ENCODE assay signal across 32 mouse cellular contexts in the genomic region with DNA sequence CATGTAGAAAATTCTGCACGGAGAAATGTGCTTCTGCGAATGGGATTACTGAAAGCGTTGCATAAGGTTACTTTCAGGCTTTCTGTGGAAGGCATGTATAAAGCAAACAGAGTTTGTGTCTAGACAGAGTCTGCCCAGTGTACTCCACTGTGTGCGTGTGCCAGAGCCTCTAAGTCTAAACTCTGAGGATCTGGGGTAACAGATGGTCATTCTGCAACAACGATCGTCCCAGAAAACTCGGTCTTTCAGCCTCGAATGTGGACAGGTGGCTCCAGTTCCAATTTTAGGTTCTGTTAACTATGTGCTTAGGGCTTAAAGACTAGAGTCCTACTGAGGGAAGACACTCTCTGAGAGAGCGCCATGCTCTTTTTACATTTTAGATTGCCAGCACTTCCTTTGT. TPM values are rescaled to one million over a fixed set of nuclear protein-coding genes. Genes with fewer than 3 reads are reported as not detected.
DNase-seq lines count a peak whose midpoint lies in the region; ATAC-seq and TF ChIP-seq lines count a peak whose summit lies in the region.
"Had no signal": no experiment of that assay in that cellular context is flagged by ENCODE, and none has a peak within 500 bp of the region (broad histone marks: within the 10 kb centered on the region; RNA-seq: fewer than 3 reads in every experiment).

No protein-coding gene starts in this region.

- no peak overlapping the region for H3K9ac ChIP-seq in intestine, embryonic 15.5 days
- H3K9ac ChIP-seq: embryonic facial prominence, embryonic 15.5 days; forebrain, embryonic 15.5 days; hindbrain, embryonic 14.5 days; liver, embryonic 15.5 days; lung, embryonic 15.5 days had no signal

- peak; percentile 8 to 40 for DNase-seq in frontal cortex, adult 2 months (ENCODE audit: extremely low spot score in 1 of 2, low spot score in 1 of 2)
- DNase-seq in frontal cortex, postnatal 14 days (ENCODE audit: low spot score in 2 of 2): no peak
- peak; percentile 10 to 25 for DNase-seq in left cerebral cortex, postnatal 36 days (ENCODE audit: low spot score in 2 of 2)
- DNase-seq in left cerebral cortex, adult 2 months (ENCODE audit: extremely low spot score in 1 of 2, low spot score in 2 of 2): no peak
- DNase-seq in brain, embryonic 14.5 days (ENCODE audit: low read depth): peak; percentile 3
- peak; percentile 64 for DNase-seq in telencephalon, adult 2 months (ENCODE audit: low read depth, low spot score)
- DNase-seq: adrenal gland, postnatal 36 days; B cell, adult 2 months; cerebellum, adult 8-10 months; gastrocnemius, postnatal 10 days; heart, postnatal 4 days; kidney, adult 9 months; kidney, postnatal 14 days; liver; midbrain, embryonic 14.5 days had no signal

- H3K9me3 ChIP-seq in intestine, embryonic 15.5 days: no peaks in the 10 kb centered on the region
- H3K9me3 ChIP-seq: embryonic facial prominence, embryonic 15.5 days; forebrain, embryonic 15.5 days; G1E; heart, embryonic 10.5 days; limb, embryonic 10.5 days; liver, embryonic 15.5 days; lung, embryonic 15.5 days; megakaryocyte, embryonic 14.5 days had no signal

- TF ChIP-seq POLR2A in brain, embryonic 14.5 days (IDR thresholded peaks at IDR 0.05; ENCODE audit: borderline replicate concordance, extremely low read depth, insufficient read depth, insufficient read length, poor library complexity, severe bottlenecking): no peak

- no peaks in the 10 kb centered on the region for H3K4me1 ChIP-seq in intestine, embryonic 15.5 days (replicated peaks)
- H3K4me1 ChIP-seq: embryonic facial prominence, embryonic 15.5 days; forebrain, embryonic 15.5 days; limb, embryonic 10.5 days; lung, embryonic 15.5 days; megakaryocyte, embryonic 14.5 days had no signal

- no peaks in the 10 kb centered on the region for H3K27me3 ChIP-seq in intestine, embryonic 15.5 days (replicated peaks)
- H3K27me3 ChIP-seq: CH12.LX; embryonic facial prominence, embryonic 15.5 days; forebrain, embryonic 15.5 days; liver, embryonic 15.5 days; lung, embryonic 15.5 days; megakaryocyte, embryonic 14.5 days; Patski had no signal

- no peak overlapping the region for H3K4me3 ChIP-seq in left cerebral cortex, adult 2 months
- no peak overlapping the region for H3K4me3 ChIP-seq in intestine, embryonic 15.5 days (replicated peaks)
- H3K4me3 ChIP-seq: embryonic facial prominence, embryonic 15.5 days; forebrain, embryonic 15.5 days; heart, embryonic 10.5 days; limb, embryonic 10.5 days; liver, embryonic 15.5 days; lung, embryonic 15.5 days; megakaryocyte, embryonic 14.5 days had no signal

- intact Hi-C loops in left cerebral cortex, postnatal 36 days (cut with DNase I): no loop called here
- intact Hi-C loops in left cerebral cortex, adult 2 months (cut with DNase I): no loop called here

- H3K4me2 ChIP-seq in intestine, embryonic 15.5 days (replicated peaks): no peak overlapping the region
- H3K4me2 ChIP-seq: embryonic facial prominence, embryonic 15.5 days; forebrain, embryonic 15.5 days; hindbrain, embryonic 14.5 days; liver, embryonic 15.5 days; lung, embryonic 15.5 days had no signal

- 94% methylated on average over 9 of the region's 9 CpGs for WGBS in intestine, embryonic 15.5 days

- ATAC-seq in intestine, embryonic 15.5 days: no peak
- ATAC-seq: forebrain, embryonic 15.5 days; inflammation-experienced regulatory T-cells, adult 6 months; Patski had no signal

- TF ChIP-seq CTCF in left cerebral cortex, adult 2 months (IDR thresholded peaks at IDR 0.05): no peak
- no peak for TF ChIP-seq CTCF in brain, embryonic 14.5 days (IDR thresholded peaks at IDR 0.05; ENCODE audit: borderline replicate concordance, extremely low read depth, insufficient read depth, insufficient read length)

- H3K27ac ChIP-seq in left cerebral cortex, adult 2 months: no peak overlapping the region
- no peak overlapping the region for H3K27ac ChIP-seq in intestine, embryonic 15.5 days
- H3K27ac ChIP-seq: embryonic facial prominence, embryonic 15.5 days; forebrain, embryonic 15.5 days; heart, embryonic 10.5 days; hindbrain, embryonic 14.5 days; limb, embryonic 10.5 days; liver, embryonic 15.5 days; lung, embryonic 15.5 days had no signal

- H3K36me3 ChIP-seq in intestine, embryonic 15.5 days: peaks cover 14% of the 10 kb centered on the region; the same call in 1 of the 2 replicates

RNA-seq across cellular contexts. Expression of gene Dhx29, which starts 18.1 kb away (rescaled TPM):
- polyA plus RNA-seq in frontal cortex, adult 2 months (2012; rRNA removed): 10.9 and 11.1 TPM in 2 replicates
- total RNA-seq in left cerebral cortex, postnatal 36 days (2021): 10 to 100 TPM; 19.1 to 21.0 TPM
- total RNA-seq in left cerebral cortex, adult 2 months (2021): 10 to 100 TPM; 19.1 to 22.0 TPM
- 13.7 and 18.9 TPM in 2 replicates for polyA plus RNA-seq in brain, embryonic 14.5 days (2012; rRNA removed)
- 18.0 and 21.5 TPM in 2 replicates for polyA plus RNA-seq in intestine, embryonic 15.5 days (2015; fragmentation: Nextera tagmentation; extraction: Ambion mirVana)

RNA-seq across cellular contexts. Expression of gene Mtrex, which starts 18.1 kb away (rescaled TPM):
- polyA plus RNA-seq in frontal cortex, adult 2 months (2012; rRNA removed): 41.4 and 42.7 TPM in 2 replicates
- total RNA-seq in left cerebral cortex, postnatal 36 days (2021): 10 to 100 TPM; 39.3 to 45.5 TPM
- 10 to 100 TPM; 46.0 to 47.3 TPM for total RNA-seq in left cerebral cortex, adult 2 months (2021)
- polyA plus RNA-seq in brain, embryonic 14.5 days (2012; rRNA removed): 47.8 and 56.2 TPM in 2 replicates
- polyA plus RNA-seq in intestine, embryonic 15.5 days (2015; fragmentation: Nextera tagmentation; extraction: Ambion mirVana): 54.2 and 60.4 TPM in 2 replicates

RNA-seq across cellular contexts. Expression of gene Ccno, which starts 42.3 kb away (rescaled TPM):
- 2.6 and 2.9 TPM in 2 replicates for polyA plus RNA-seq in frontal cortex, adult 2 months (2012; rRNA removed)
- 1 to 10 TPM; 1.7 to 1.8 TPM for total RNA-seq in left cerebral cortex, postnatal 36 days (2021)
- total RNA-seq in left cerebral cortex, adult 2 months (2021): 1 to 10 TPM; 1.5 to 2.0 TPM
- 3.0 and 3.8 TPM in 2 replicates for polyA plus RNA-seq in brain, embryonic 14.5 days (2012; rRNA removed)
- polyA plus RNA-seq in intestine, embryonic 15.5 days (2015; fragmentation: Nextera tagmentation; extraction: Ambion mirVana): 0.27 and 0.34 TPM in 2 replicates
- total RNA-seq: common myeloid progenitor, adult 5-6 weeks had no signal
- polyA plus RNA-seq: G1E; inflammation-experienced regulatory T-cells, adult 6 months; limb, embryonic 10.5 days had no signal

RNA-seq across cellular contexts. Expression of gene Mcidas, which starts 48.3 kb away (rescaled TPM):
- polyA plus RNA-seq in frontal cortex, adult 2 months (2012; rRNA removed): 0.19 and 0.26 TPM in 2 replicates
- under 1 TPM; 0.39 to 0.69 TPM for total RNA-seq in left cerebral cortex, postnatal 36 days (2021)
- under 1 TPM; 0.36 to 0.37 TPM for total RNA-seq in left cerebral cortex, adult 2 months (2021)
- polyA plus RNA-seq in brain, embryonic 14.5 days (2012; rRNA removed): 0.85 and 1.1 TPM in 2 replicates
- polyA plus RNA-seq in intestine, embryonic 15.5 days (2015; fragmentation: Nextera tagmentation; extraction: Ambion mirVana): 0.09 TPM in 1 of 2 replicates, not detected in the other
- total RNA-seq: adrenal gland, adult 18-20 months; adrenal gland, postnatal 36 days; CH12.LX; common myeloid progenitor, adult 5-6 weeks; gastrocnemius, postnatal 10 days; granulocyte monocyte progenitor cell, adult 5-6 weeks; heart, postnatal 4 days had no signal
- polyA plus RNA-seq: G1E; inflammation-experienced regulatory T-cells, adult 6 months; limb, embryonic 10.5 days; liver, embryonic 15.5 days; neural tube, embryonic 11.5 days had no signal

Comparison
In these comparisons a context has a peak if more than half of its experiments do, and no peak if none do; other contexts are left out.
1. DNase-seq: peak in frontal cortex, adult 2 months (2 of 2), left cerebral cortex, postnatal 36 days (2 of 2), brain, embryonic 14.5 days (single experiment) and telencephalon, adult 2 months (single experiment); none in frontal cortex, postnatal 14 days (0 of 2) and left cerebral cortex, adult 2 months (0 of 2).